9 mouse cellular contexts compared by ENCODE assay signal in genomic region chr5:139510682-139511366, GRCm38 (mm10). TPM values are rescaled to one million over a fixed set of nuclear protein-coding genes. Genes with fewer than 3 reads are reported as not detected.
A peak's percentile ranks its signal among the peaks of the same experiment; 100 is the strongest.
DNase-seq lines count a peak whose midpoint lies in the region; ATAC-seq and TF ChIP-seq lines count a peak whose summit lies in the region.
"Had no signal": no experiment of that assay in that cellular context is flagged by ENCODE, and none has a peak within 500 bp of the region (broad histone marks: within the 10 kb centered on the region; RNA-seq: fewer than 3 reads in every experiment).

No protein-coding gene starts in this region.

- H3K9me3 ChIP-seq in heart, embryonic 12.5 days (replicated peaks): no peaks in the 10 kb centered on the region; the same call in 1 of the 2 replicates
- H3K9me3 ChIP-seq in CH12.LX (replicated peaks; ENCODE audit: low read length): peaks cover 10% of the 10 kb centered on the region
- no peaks in the 10 kb centered on the region for H3K9me3 ChIP-seq in intestine, embryonic 14.5 days (ENCODE audit: control insufficient read depth, low read length)
- H3K9me3 ChIP-seq: forebrain, embryonic 12.5 days had no signal

- H3K79me2 ChIP-seq in heart, adult 2 months (replicated peaks; ENCODE audit: control insufficient read depth, insufficient read depth, low read length): no peaks in the 10 kb centered on the region
- no peaks in the 10 kb centered on the region for H3K79me2 ChIP-seq in CH12.LX (replicated peaks; ENCODE audit: control insufficient read depth, extremely low read depth, insufficient read depth, poor library complexity, severe bottlenecking)

- H3K27me3 ChIP-seq in heart, adult 2 months (ENCODE audit: control insufficient read depth, insufficient read depth, low read length): no peaks in the 10 kb centered on the region; the same call in 1 of the 2 replicates
- peaks cover 40% of the 10 kb centered on the region for H3K27me3 ChIP-seq in heart, embryonic 12.5 days (replicated peaks)
- H3K27me3 ChIP-seq in CH12.LX (replicated peaks): peaks cover 56% of the 10 kb centered on the region
- H3K27me3 ChIP-seq in intestine, embryonic 14.5 days (replicated peaks; ENCODE audit: control insufficient read depth, insufficient read depth, low read length): 0 out of 2 replicates have a peak, but pooled peaks cover 8% of the 10 kb centered on the region

- TF ChIP-seq CTCF in heart, adult 2 months (IDR thresholded peaks at IDR 0.05): peak; percentile 52
- TF ChIP-seq CTCF in CH12.LX (conservative IDR thresholded peaks at IDR 0.05 in 1 of 2, IDR thresholded peaks at IDR 0.05 in 1 of 2; ENCODE audit: low read depth in 2 of 2, low read length in 2 of 2): peak in 1 of 2 experiments; percentile 35; a peak in 1 of 4 replicates

- H3K4me2 ChIP-seq in heart, embryonic 12.5 days: no peak overlapping the region
- no peak overlapping the region for H3K4me2 ChIP-seq in CH12.LX (ENCODE audit: insufficient read depth, low read depth, poor library complexity, severe bottlenecking)
- no peak overlapping the region for H3K4me2 ChIP-seq in intestine, embryonic 14.5 days (ENCODE audit: low read length)
- H3K4me2 ChIP-seq: forebrain, embryonic 12.5 days had no signal

- H3K36me3 ChIP-seq in heart, adult 2 months (ENCODE audit: control insufficient read depth, insufficient read depth, low read length): no peaks in the 10 kb centered on the region
- H3K36me3 ChIP-seq in heart, embryonic 12.5 days: no peaks in the 10 kb centered on the region
- H3K36me3 ChIP-seq in CH12.LX (replicated peaks in 1 of 2; ENCODE audit: control insufficient read depth in 1 of 2, insufficient read depth in 1 of 2, low read length in 1 of 2): no peaks in the 10 kb centered on the region
- no peaks in the 10 kb centered on the region for H3K36me3 ChIP-seq in intestine, embryonic 14.5 days (ENCODE audit: control insufficient read depth, insufficient read depth, low read length)
- H3K36me3 ChIP-seq: forebrain, embryonic 12.5 days had no signal

- dilution Hi-C loops in CH12.LX (cut with MboI; ENCODE audit: extremely low pct_ligation_motif_present, extremely low pct_unique_long_range_greater_than_20kb, low sequenced_read_pairs): no loop called here

- ATAC-seq in heart, embryonic 12.5 days (ENCODE audit: insufficient number of reproducible peaks, low FRiP score): no peak
- peak; percentile 60; the same call in 1 of the 2 replicates for ATAC-seq in intestine, embryonic 14.5 days (replicated peaks; ENCODE audit: low FRiP score, low TSS enrichment, low read depth)

- no peak overlapping the region for H3K4me3 ChIP-seq in heart, adult 2 months
- H3K4me3 ChIP-seq in heart, embryonic 12.5 days: no peak overlapping the region
- H3K4me3 ChIP-seq in CH12.LX (replicated peaks in 1 of 3; ENCODE audit: low read depth in 2 of 3, low read length in 2 of 3, poor library complexity in 1 of 3): no peak overlapping the region
- no peak overlapping the region for H3K4me3 ChIP-seq in intestine, embryonic 14.5 days (ENCODE audit: low read depth, low read length)
- H3K4me3 ChIP-seq: forebrain, embryonic 12.5 days had no signal

- TF ChIP-seq EP300 in heart, adult 2 months (IDR thresholded peaks at IDR 0.05; ENCODE audit: insufficient read depth, low read depth, low read length): no peak
- TF ChIP-seq EP300 in CH12.LX (IDR thresholded peaks at IDR 0.05; ENCODE audit: low read length): no peak

- peak; percentile 26 for TF ChIP-seq RAD21 in CH12.LX (IDR thresholded peaks at IDR 0.05; ENCODE audit: low read depth, low read length)

- H3K4me1 ChIP-seq in heart, adult 2 months (ENCODE audit: control insufficient read depth, insufficient read depth, low read length): no peaks in the 10 kb centered on the region
- no peaks in the 10 kb centered on the region for H3K4me1 ChIP-seq in heart, embryonic 12.5 days (replicated peaks)
- 0 out of 4 replicates have a peak, but pooled peaks cover 0 to 3% of the 10 kb centered on the region in 2 experiments for H3K4me1 ChIP-seq in CH12.LX (ENCODE audit: control insufficient read depth in 1 of 2, insufficient read depth in 2 of 2)
- H3K4me1 ChIP-seq in intestine, embryonic 14.5 days (replicated peaks; ENCODE audit: control insufficient read depth, insufficient read depth, low read length): no peaks in the 10 kb centered on the region

- no peak for TF ChIP-seq POLR2A in heart, adult 2 months (IDR thresholded peaks at IDR 0.05; ENCODE audit: insufficient read depth, low read depth, low read length)
- TF ChIP-seq POLR2A in CH12.LX (IDR thresholded peaks at IDR 0.05; ENCODE audit: low read depth, low read length): no peak

- H3K27ac ChIP-seq in heart, adult 2 months: no peak overlapping the region
- H3K27ac ChIP-seq in heart, embryonic 12.5 days (ENCODE audit: poor library complexity, severe bottlenecking): no peak overlapping the region
- H3K27ac ChIP-seq in CH12.LX (ENCODE audit: insufficient read depth, low read depth): no peak overlapping the region
- no peak overlapping the region for H3K27ac ChIP-seq in intestine, embryonic 14.5 days (ENCODE audit: low read depth)
- H3K27ac ChIP-seq: forebrain, embryonic 12.5 days had no signal

- DNase-seq in heart, adult 2 months: peak in 1 of 2 experiments; percentile 11
- peak; percentile 16 for DNase-seq in CH12.LX (ENCODE audit: extremely low read depth)
- no peak for DNase-seq in intestine, embryonic 14.5 days (ENCODE audit: low spot score)
- peak; percentile 8 for DNase-seq in lung, postnatal 25 days (ENCODE audit: low spot score)
- no peak for DNase-seq in layer of hippocampus, postnatal 10 days (ENCODE audit: low spot score in 2 of 2)
- DNase-seq in layer of hippocampus, adult 9-10 months (ENCODE audit: low spot score): no peak
- no peak for DNase-seq in layer of hippocampus, postnatal 25 days (ENCODE audit: extremely low spot score in 1 of 2, low spot score in 1 of 2)

- in situ Hi-C loops in CH12.LX (cut with MboI; ENCODE audit: low pct_ligation_motif_present, low pct_unique_long_range_greater_than_20kb, low sequenced_read_pairs): no loop called here

- intact Hi-C loops in heart, adult 2 months (cut with DNase I): loop anchor here (2.0 kb wide), 1 partner anchor 158 kb away; no protein-coding TSS in a partner anchor

- 14% methylated on average over 17 of the region's 17 CpGs for WGBS in heart, adult 2 months
- WGBS in heart, embryonic 12.5 days: 18% methylated on average over 17 of the region's 17 CpGs
- WGBS in intestine, embryonic 14.5 days: 13% methylated on average over 17 of the region's 17 CpGs

- H3K9ac ChIP-seq in heart, adult 2 months (ENCODE audit: low read depth, low read length): no peak overlapping the region
- H3K9ac ChIP-seq in heart, embryonic 12.5 days: no peak overlapping the region
- no peak overlapping the region for H3K9ac ChIP-seq in CH12.LX (ENCODE audit: insufficient read depth, low read depth)
- no peak overlapping the region for H3K9ac ChIP-seq in intestine, embryonic 14.5 days (ENCODE audit: low read length)
- H3K9ac ChIP-seq: forebrain, embryonic 12.5 days had no signal

TF ChIP-seq in CH12.LX, 34 proteins besides CTCF, POLR2A, EP300 and RAD21 (continues in another document):
- no peak for TF ChIP-seq UBTF (IDR thresholded peaks at IDR 0.05; ENCODE audit: low read depth, low read length)
- TF ChIP-seq ZMIZ1 (IDR thresholded peaks at IDR 0.05; ENCODE audit: low read depth, low read length): no peak
- TF ChIP-seq JUND (conservative IDR thresholded peaks at IDR 0.05; ENCODE audit: low read depth, low read length): no peak
- TF ChIP-seq ETS1 (conservative IDR thresholded peaks at IDR 0.05; ENCODE audit: low read depth, low read length): no peak
- TF ChIP-seq E2F4 (IDR thresholded peaks at IDR 0.05; ENCODE audit: insufficient replicate concordance, low read depth, low read length): no peak
- TF ChIP-seq ZKSCAN1 (IDR thresholded peaks at IDR 0.05; ENCODE audit: borderline replicate concordance, low read depth, low read length): no peak
- no peak for TF ChIP-seq BHLHE40 (IDR thresholded peaks at IDR 0.05; ENCODE audit: low read depth, low read length)
- no peak for TF ChIP-seq CHD1 (IDR thresholded peaks at IDR 0.05; ENCODE audit: low read depth, low read length)
- no peak for TF ChIP-seq MEF2A (IDR thresholded peaks at IDR 0.05; ENCODE audit: borderline replicate concordance, low read depth, low read length)
- no peak; the same call in 1 of the 2 replicates for TF ChIP-seq SMC3 (IDR thresholded peaks at IDR 0.05; ENCODE audit: low read depth, low read length)
- TF ChIP-seq ZNF384 (IDR thresholded peaks at IDR 0.05; ENCODE audit: low read depth, low read length): no peak

RNA-seq across cellular contexts. Expression of gene Zfand2a, which starts 26.5 kb away (rescaled TPM):
- 10 to 100 TPM; 14.0 to 16.7 TPM for total RNA-seq in heart, adult 2 months (2021)
- polyA plus RNA-seq in heart, adult 2 months (2012; rRNA removed): 12.0 and 17.6 TPM in 2 replicates
- 11.2 and 12.7 TPM in 2 replicates for polyA plus RNA-seq in heart, embryonic 12.5 days (2016; fragmentation: Nextera tagmentation; extraction: Ambion mirVana)
- total RNA-seq in CH12.LX (2012; rRNA removed) (5.8 and 9.8 TPM in 2 replicates), CH12.LX (2014; rRNA removed) (9.2 and 10.0 TPM in 2 replicates)
- polyA plus RNA-seq in CH12.LX (2012; ENCODE audit: insufficient read length, low read depth): 10.6 and 13.4 TPM in 2 replicates
- polyA plus RNA-seq in intestine, embryonic 14.5 days (2014; fragmentation: Nextera tagmentation; extraction: Ambion mirVana): 5.7 and 9.4 TPM in 2 replicates
- 10 to 100 TPM; 78.9 to 81.7 TPM for total RNA-seq in layer of hippocampus, postnatal 10 days (2021)
- 10 to 100 TPM; 66.4 to 70.4 TPM for total RNA-seq in layer of hippocampus, postnatal 25 days (2021)

RNA-seq across cellular contexts. Expression of gene Uncx, which starts 32.5 kb away (rescaled TPM):
- not detected for total RNA-seq in heart, adult 2 months (2021)
- not detected in 2 replicates for polyA plus RNA-seq in heart, adult 2 months (2012; rRNA removed)
- 0.09 TPM in 1 of 2 replicates, not detected in the other for polyA plus RNA-seq in heart, embryonic 12.5 days (2016; fragmentation: Nextera tagmentation; extraction: Ambion mirVana)
- total RNA-seq in CH12.LX (2012; rRNA removed): not detected in 2 replicates
- total RNA-seq in CH12.LX (2014; rRNA removed): not detected in 2 replicates
- polyA plus RNA-seq in CH12.LX (2012; ENCODE audit: insufficient read length, low read depth): not detected in 2 replicates
- polyA plus RNA-seq in intestine, embryonic 14.5 days (2014; fragmentation: Nextera tagmentation; extraction: Ambion mirVana): not detected in 2 replicates
- under 1 TPM in 1 of 2 experiments, not detected in 1; 0.13 TPM for total RNA-seq in layer of hippocampus, postnatal 10 days (2021)
- total RNA-seq in layer of hippocampus, postnatal 25 days (2021): not detected

RNA-seq across cellular contexts. Expression of gene 3110082I17Rik, which starts 50.5 kb away (rescaled TPM):
- 1 to 10 TPM; 4.9 to 5.6 TPM for total RNA-seq in heart, adult 2 months (2021)
- polyA plus RNA-seq in heart, adult 2 months (2012; rRNA removed): 5.4 and 5.7 TPM in 2 replicates
- 21.3 and 21.6 TPM in 2 replicates for polyA plus RNA-seq in heart, embryonic 12.5 days (2016; fragmentation: Nextera tagmentation; extraction: Ambion mirVana)
- total RNA-seq in CH12.LX (2012; rRNA removed): 46.9 and 58.7 TPM in 2 replicates
- 37.5 and 41.2 TPM in 2 replicates for total RNA-seq in CH12.LX (2014; rRNA removed)
- 100.0 and 122 TPM in 2 replicates for polyA plus RNA-seq in CH12.LX (2012; ENCODE audit: insufficient read length, low read depth)
- 44.4 and 49.0 TPM in 2 replicates for polyA plus RNA-seq in intestine, embryonic 14.5 days (2014; fragmentation: Nextera tagmentation; extraction: Ambion mirVana)
- 10 to 100 TPM; 19.3 to 21.0 TPM for total RNA-seq in layer of hippocampus, postnatal 10 days (2021)
- total RNA-seq in layer of hippocampus, postnatal 25 days (2021): 10 to 100 TPM; 14.0 to 17.3 TPM

Comparison
In these comparisons a context has a peak if more than half of its experiments do, and no peak if none do; other contexts are left out.
1. DNase-seq: peak in CH12.LX (single experiment) and lung, postnatal 25 days (single experiment); none in intestine, embryonic 14.5 days (single experiment), layer of hippocampus, postnatal 10 days (0 of 2), layer of hippocampus, adult 9-10 months (single experiment) and layer of hippocampus, postnatal 25 days (0 of 2).